Mouse (Mus musculus) adrenal gland, adult 8-10 months (tissue): Measurements from ENCODE around the gene Cutal. TPM values are rescaled to one million over a fixed set of nuclear protein-coding genes. Genes with fewer than 3 reads are reported as not detected.
A peak's percentile ranks its signal among the peaks of the same experiment; 100 is the strongest.
"Not testable (repeated sequence)": the region's sequence is repeated elsewhere in the genome, so short reads cannot be mapped to it uniquely, and the experiment has no call there.

ENCODE experiments used
- DNase-seq: peaks from one replicate; pipeline ENCODE4 v3.0.0; 2022
- total RNA-seq, 4 experiments: library from RNA; stranded (reverse); gene quantifications; 2 replicates each; pipeline ENCODE4 v1.2.4; 2022

Gene Cutal
- total RNA-seq, result 1 to 10 TPM in 1 of 4 experiments, under 1 TPM in 3; 0.41 to 1.4 (median 0.74) TPM

GRCm38 (mm10) chr2:34874271-34874670, at the start of gene Cutal:
Gene Cutal (plus strand): TSS chr2:34874396.
- no peak for DNase-seq

- peak; percentile 88 for DNase-seq
These were observed 48.3 kb upstream of the Cutal start, which contains the start of gene Fbxw2 for GRCm38 (mm10) chr2:34825827-34826459. Gene Fbxw2 (minus strand): TSS chr2:34826311.

- DNase-seq, result no peak
These were observed 47.5 kb upstream of the Cutal start for GRCm38 (mm10) chr2:34826460-34827231.

DNA sequence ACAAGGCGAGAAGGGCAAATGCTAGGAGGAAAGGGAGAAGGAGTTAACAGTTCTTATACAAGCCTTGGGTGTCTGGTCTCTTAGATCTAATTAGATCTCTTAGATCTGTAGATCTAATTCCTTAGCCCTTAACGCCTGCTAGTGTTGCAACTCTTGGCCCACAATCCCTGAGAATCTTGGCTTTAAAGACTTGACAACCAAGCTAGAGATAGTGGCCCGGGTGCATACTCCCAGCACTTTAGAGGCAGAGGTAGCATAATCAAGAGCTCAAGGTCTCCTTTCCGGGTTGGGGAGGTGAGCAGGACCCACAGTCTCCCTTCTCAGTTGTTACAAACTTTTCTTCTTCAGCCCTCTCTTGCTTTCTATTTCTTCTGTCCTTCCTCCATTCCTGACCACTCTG, 46.6 kb upstream of the Cutal start:
- no peak for DNase-seq

DNA sequence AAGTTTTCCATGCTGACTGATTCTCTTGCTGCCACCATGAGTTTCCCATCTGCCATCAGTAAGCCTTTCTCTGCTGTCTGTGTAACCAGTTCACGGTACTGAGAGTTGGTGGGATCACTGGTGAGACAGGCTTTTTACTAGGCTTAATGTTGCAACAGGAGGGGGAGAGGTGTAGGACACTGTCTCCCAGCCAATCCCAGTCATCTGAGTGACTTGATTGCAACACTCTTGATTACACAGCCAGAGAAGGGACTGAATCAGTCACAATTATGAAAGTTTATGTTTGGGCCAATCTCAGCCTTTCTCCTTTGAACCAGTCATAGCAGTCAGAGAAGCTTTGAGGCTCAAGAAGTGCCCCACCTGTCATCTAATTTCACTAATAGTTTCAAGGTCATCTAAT, 46.2 kb upstream of the Cutal start:
- peak; percentile 29 for DNase-seq

- not testable (repeated sequence) for DNase-seq
These were observed 44.1 kb upstream of the Cutal start for GRCm38 (mm10) chr2:34830066-34830465.

- DNase-seq, result not testable (repeated sequence)
These were observed 41.3 kb upstream of the Cutal start, which contains the start of gene Gm34653 for GRCm38 (mm10) chr2:34832766-34833457. Gene Gm34653 (plus strand): TSS chr2:34833007.

- DNase-seq, result no peak
These were observed 40.6 kb upstream of the Cutal start for GRCm38 (mm10) chr2:34833624-34834023.

- no peak for DNase-seq
These were observed 38.5 kb upstream of the Cutal start for GRCm38 (mm10) chr2:34835669-34836068.

GRCm38 (mm10) chr2:34840143-34840542, 34.1 kb upstream of the Cutal start:
- not testable (repeated sequence) for DNase-seq

DNA sequence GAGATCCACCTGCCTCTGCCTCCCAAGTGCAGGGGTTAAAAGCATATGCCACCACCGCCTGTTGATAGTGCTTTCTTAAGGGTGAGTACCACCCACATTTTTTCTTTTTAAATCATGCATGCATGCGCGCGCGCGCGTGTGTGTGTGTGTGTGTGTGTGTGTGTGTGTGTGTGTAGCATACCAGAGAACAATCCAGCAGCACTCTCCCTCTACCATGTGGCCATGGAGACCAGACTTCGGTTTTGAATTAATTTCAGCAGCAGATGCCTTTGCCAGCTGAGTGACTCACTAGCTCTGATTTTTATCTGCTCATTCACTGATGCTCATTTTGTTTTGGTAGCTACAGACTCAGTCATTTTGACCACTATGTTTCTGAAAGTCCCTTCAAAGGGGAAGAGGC, 32.5 kb upstream of the Cutal start:
- no peak for DNase-seq

DNA sequence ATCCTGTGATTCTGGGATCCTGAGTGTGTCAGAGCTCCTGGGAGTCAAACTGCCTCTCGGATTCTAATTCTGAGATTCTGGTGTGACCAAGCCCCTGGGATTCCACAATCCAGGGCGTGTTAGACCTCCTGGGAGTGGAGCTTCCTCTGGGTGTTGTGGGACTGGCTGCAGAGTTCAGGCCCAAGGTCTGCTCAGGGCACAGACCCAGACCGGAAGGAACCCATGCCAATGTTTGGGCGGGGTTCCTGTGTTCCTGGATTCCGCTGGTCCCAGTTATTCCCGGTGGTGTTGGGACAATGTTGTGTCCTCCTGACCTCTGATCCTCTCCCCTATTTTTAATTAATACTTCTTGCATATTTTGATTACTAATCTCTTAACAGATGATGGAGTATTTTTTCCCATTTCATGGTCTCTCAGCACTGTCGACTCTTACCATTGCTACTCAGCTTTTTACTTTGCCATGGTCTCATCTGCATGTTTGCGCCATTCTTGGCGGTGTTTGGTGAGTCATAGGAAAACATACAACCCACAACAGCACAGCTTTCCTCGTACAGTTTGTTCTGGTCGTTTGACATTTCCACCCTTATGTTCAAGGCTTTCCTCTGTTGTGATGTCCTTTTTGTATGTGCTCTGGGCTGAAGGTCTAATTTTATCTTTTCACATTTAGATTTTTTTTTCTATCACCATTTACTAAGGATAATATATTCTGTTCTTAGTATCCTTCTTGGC, 30.8 kb upstream of the Cutal start:
- peak; percentile 63 for DNase-seq

DNA sequence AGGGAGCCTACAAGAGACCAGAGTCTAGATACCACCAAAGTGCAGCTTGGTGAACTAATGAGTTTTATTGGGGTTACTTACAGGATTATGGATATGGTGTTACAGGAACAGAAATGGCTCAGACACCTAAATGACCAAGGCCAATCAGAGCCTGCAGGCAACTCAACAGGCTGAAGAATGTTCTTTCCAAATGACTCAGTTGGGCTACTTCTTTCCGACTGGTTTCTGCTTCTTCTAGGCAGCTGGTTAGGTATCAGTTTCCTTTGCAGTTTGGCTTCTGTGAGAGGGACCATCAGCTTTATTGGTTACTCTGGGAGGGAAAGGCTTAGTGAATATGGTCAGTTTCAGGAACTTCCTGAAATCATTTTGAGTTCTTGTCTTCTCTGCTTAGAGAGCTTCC, 26.5 kb upstream of the Cutal start:
- no peak for DNase-seq

DNA sequence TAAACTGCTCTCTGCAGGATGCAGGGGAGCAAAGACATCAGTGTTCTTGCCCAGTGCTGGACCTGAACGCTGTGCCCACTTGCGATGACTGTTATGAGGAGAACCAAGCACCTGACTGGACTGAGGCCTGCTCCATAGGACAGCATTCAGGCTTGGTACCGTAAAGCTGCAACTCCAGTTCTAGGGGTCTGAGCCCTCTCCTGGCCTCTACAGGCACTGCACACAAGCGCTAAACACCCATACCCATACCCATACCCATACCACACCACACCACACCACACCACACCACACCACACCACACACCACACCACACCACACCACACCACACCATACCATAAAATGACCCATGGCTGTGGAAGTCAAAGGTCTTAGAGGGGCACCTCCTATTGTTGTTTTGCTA, 18.9 kb upstream of the Cutal start:
- DNase-seq, result no peak

DNA sequence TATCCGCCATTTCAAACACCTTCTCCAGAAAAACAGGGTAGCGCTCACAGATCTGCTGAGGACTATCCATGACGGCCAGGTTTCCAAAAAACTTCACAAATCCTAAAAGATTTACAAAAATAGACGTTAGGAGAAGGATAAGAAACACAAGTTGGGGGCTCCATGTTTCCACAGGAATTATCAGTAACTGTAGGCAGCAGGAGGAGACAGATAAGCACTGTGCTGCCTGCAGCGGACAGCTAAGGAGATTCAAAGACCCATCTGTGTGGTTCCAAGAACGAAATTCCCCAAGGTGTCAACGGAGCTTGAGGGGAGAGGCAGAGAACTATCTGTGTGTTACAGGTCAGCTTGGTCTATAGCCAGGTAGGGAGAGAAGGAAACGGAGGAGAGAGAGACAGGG, 16.5 kb upstream of the Cutal start:
- no peak for DNase-seq

- no peak for DNase-seq
These were observed 4.5 kb upstream of the Cutal start for GRCm38 (mm10) chr2:34869680-34870079.

DNA sequence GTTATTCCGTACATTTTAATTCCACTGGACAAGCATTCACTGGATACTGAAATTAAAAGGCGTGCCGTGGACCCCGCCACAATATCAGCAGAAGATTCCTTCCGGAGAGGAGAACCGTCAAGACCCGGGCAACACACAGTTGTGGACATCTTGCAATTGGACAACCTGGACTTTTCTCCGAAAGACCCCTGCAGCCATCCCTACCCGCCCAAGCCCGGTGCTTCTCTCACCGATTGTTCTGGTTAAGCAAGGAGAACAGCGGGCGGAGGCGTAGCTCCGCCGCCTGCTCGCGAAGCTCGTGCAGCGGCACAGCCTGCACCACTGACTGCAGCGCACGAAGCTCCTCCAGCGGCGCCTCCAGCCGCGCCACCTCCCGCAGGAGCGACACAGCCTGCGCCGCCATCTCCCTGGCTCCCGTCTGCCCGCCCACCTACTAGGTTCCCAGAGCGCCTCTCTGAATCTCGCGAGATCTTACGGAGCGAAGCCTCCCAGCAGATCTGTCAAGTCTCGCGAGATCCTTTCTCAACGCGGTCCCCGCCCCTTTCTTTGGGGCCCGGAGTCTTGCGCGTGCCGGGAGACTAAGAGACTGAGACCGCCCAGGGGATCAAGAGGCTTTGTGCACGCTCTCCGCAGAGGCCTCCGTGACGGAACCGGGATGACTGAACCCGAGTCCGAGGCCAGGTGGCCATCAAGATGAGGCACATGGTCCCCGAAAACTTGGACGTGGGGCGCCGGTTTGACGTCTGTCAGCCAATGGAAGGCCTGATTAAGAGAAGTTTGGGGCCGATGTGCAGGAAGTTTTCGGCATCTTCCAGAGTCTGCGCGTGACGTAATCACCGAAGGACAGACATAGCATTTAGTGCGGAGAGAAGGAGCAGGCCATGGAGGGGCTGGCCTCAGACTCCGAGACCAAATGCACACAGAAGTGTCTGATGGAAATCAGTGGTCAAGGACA, 3.4 kb upstream of the Cutal start:
- DNase-seq, result peak; percentile 93

DNA sequence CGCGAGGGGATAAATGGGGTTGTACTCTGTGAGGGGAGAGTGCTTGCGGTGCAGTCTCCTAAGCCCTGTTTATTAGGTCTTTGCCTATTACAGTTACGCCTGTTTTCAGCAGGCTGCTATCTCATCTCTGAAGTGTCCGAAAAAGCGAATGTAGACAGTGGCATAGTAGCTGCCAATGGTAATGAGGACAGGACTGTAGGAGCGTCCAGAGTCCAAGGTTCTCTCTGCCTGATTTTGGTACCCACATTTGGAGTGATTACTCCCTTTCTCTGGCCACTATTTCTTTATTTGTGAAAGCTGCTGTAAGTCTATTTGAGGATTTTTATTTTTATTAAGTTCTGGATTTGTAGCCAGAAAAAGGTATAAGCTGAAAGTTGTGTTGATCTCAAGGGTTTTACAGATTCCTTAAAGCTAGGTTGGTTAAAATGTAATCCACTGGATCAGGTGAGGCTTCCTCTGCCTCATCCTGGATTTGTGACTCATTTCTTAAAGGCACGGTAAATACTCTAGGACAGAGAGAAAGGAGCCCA, 685 bp downstream of the Cutal start, which contains the start of gene Psmd5:
Gene Psmd5 (minus strand): TSS at position 153 of the 530 bp plus-strand sequence.
- no peak for DNase-seq

DNA sequence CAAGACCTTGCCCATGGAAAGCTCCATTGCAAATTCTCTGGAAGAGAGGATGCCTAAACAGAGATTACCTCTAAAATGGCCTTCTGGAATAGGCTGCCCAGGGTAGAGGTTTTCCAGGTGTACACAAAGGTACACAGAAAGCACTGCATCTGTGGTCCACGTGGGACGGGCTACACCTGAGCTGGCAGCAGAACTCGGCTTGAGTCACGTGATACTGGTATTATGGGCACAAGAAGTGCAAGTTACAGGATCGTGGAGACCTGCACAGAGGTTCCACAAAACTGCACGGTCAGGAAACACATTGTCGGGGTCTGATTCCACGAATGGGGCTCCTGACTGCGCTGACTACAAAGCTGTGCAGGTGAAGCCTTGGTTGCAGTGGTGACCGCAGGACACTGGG, 5.9 kb downstream of the Cutal start:
- no peak for DNase-seq

GRCm38 (mm10) chr2:34882757-34883156, 8.6 kb downstream of the Cutal start:
- no peak for DNase-seq

DNA sequence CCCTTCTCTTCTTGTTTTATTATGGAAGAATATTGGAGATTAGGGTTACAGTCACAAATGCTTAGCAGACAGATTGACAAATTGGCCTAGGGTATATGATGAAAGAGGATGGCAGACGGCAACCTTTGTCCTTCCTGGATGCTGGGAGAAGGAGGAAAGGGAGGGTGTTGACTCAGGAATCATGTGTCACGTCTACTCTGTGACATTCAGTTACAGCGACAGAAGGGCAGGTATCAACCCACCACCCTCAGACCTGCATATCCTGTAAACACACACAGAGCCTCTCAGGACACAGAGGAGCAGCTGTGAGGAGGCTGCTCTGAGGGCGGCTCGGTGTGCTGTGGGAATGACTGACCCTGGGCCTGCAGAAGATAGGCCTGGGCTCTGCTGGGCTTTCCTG, 9.0 kb downstream of the Cutal start:
- no peak for DNase-seq
